Mouse (Mus musculus) intestine, embryonic 14.5 days (tissue): ENCODE data around the gene Ppp1r35. TPM values are rescaled to one million over a fixed set of nuclear protein-coding genes. Genes with fewer than 3 reads are reported as not detected.

Experiments used
- ATAC-seq: fragments of 200-750 bp; cut with Nextera tagmentation; replicated peaks from 2 replicates; pipeline ENCODE4 v1.8.0; 2017; ENCODE audit warnings: low read depth, moderate number of reproducible peaks, moderate TSS enrichment, moderate library complexity; ENCODE audit not compliant: low FRiP score, low TSS enrichment
- DNase-seq: peaks from one replicate; pipeline ENCODE4 v3.0.0-alpha.2; 2018; ENCODE audit warnings: low spot score
- H3K27ac ChIP-seq: fragments of 300-500 bp; sonication (generic); 2 replicates; pipeline ENCODE4 v1.5.1; 2014; ENCODE audit warnings: low read depth, mild to moderate bottlenecking, control low read depth
- H3K27me3 ChIP-seq: fragments of 300-500 bp; sonication (generic); replicated peaks from 2 replicates; pipeline ENCODE4 v1.6.1; 2014; ENCODE audit warnings: low read length, control low read depth; ENCODE audit not compliant: control insufficient read depth, insufficient read depth
- H3K36me3 ChIP-seq: fragments of 300-500 bp; sonication (generic); 2 replicates; pipeline ENCODE4 v1.6.1; 2014; ENCODE audit warnings: low read length, control low read depth; ENCODE audit not compliant: control insufficient read depth, insufficient read depth
- H3K4me1 ChIP-seq: fragments of 300-500 bp; sonication (generic); replicated peaks from 2 replicates; pipeline ENCODE4 v1.6.1; 2014; ENCODE audit warnings: low read length, control low read depth, mixed read lengths; ENCODE audit not compliant: control insufficient read depth, insufficient read depth
- H3K4me2 ChIP-seq: fragments of 300-500 bp; sonication (generic); 2 replicates; pipeline ENCODE4 v1.6.1; 2014; ENCODE audit warnings: low read length
- H3K4me3 ChIP-seq: fragments of 300-500 bp; sonication (generic); 2 replicates; pipeline ENCODE4 v1.5.1; 2014; ENCODE audit warnings: low read depth, low read length, control low read depth, mixed read lengths
- H3K9ac ChIP-seq: fragments of 300-500 bp; sonication (generic); 2 replicates; pipeline ENCODE4 v1.6.1; 2014; ENCODE audit warnings: mild to moderate bottlenecking, low read length
- H3K9me3 ChIP-seq: fragments of 300-500 bp; sonication (generic); 2 replicates; pipeline ENCODE4 v1.6.1; 2016; ENCODE audit warnings: low read length, control low read depth; ENCODE audit not compliant: control insufficient read depth
- WGBS: fragments of 180-500 bp; shearing (Covaris S2); extraction: QIAGEN DNeasy Blood & Tissue Kit; methylation state at CpG from one replicate; pipeline ENCODE4 v1.1.7; 2014; 5-methylcytosine and 5-hydroxymethylcytosine counted together
- polyA plus RNA-seq: library from polyadenylated mRNA; unstranded; fragments of >200 nt; fragmentation: Nextera tagmentation; extraction: Ambion mirVana; gene quantifications from 2 replicates; pipeline ENCODE4 v1.2.1, GENCODE M21; 2014

The Ppp1r35 gene
- polyA plus RNA-seq, 1 experiment from 2014 or later: 35.4 TPM

DNA sequence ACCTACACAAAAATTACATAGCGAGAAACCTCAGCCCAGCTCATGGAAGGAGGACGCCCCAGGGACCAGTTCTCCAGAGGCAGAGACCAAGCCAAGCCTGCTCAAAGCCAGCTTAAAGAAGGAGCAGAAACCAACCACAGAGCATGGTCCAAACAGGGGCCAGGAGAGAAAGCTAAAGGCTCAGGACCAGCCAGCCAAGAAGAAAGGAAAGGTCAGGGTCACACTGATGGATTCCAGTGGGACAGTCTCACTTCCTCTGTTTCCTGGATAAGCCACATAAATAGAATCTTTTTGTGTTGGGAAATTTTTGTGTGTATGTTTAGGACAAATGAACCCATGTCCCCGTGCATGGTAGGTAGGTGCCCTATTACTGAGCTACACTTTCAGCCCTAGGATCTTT, 18.0 kb downstream of the Ppp1r35 start:
- ATAC-seq (no peak), DNase-seq (no peak)
- Histone ChIP-seq H3K9me3 (no peaks in the 10 kb centered on the region), H3K9ac (no peak overlapping the region), H3K4me1 (no peaks in the 10 kb centered on the region), H3K4me3 (no peak overlapping the region), H3K36me3 (no peaks in the 10 kb centered on the region), H3K4me2 (no peak overlapping the region), H3K27me3 (no peaks in the 10 kb centered on the region), H3K27ac (no peak overlapping the region)
- WGBS: 83% methylated on average over 3 of the region's 3 CpGs

DNA sequence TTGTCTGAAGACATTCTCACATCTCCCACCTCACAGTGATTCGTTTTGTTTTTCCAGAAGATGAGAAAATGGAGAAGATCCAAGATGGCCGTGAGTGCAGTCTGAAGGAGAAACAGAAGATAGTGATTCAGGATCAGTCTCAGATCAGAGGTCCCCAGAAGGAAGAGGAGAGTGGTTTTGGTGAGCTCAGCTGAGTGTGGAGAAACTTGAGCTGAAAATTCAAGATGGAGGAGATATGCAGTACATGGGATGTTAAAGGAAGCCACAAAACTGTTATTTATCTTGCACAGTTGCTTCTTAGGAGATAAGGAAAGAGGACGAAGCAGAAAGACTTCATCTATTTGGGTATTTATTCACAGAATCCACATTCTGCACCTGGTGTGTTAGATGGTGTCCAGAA, 22.3 kb downstream of the Ppp1r35 start:
- Histone ChIP-seq H3K9me3 (no peaks in the 10 kb centered on the region), H3K27me3 (no peaks in the 10 kb centered on the region), H3K4me1 (no peaks in the 10 kb centered on the region), H3K4me2 (no peak overlapping the region), H3K4me3 (no peak overlapping the region), H3K9ac (no peak overlapping the region), H3K27ac (no peak overlapping the region), H3K36me3 (no peaks in the 10 kb centered on the region)
- ATAC-seq (no peak), DNase-seq (no peak)
- 83% methylated on average over 3 of the region's 3 CpGs for WGBS

DNA sequence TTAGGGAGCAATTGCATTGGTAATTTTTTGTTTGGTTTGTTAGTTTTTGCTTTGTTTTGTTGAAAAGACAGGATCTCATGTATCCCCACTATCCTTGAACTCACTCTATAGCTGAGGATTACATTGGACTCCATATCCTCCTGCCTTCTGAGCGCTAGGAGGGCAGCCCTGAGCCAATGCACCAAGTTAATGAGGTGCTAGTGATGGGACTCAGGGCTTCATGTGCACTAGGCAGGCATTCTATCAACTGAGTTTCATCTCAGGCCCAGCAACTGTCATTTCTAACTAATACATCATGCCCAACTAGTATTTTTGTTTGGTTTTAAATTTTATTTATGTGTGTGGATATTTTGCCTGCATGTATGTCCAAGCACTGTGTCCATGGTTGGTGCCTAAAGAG, 27.5 kb downstream of the Ppp1r35 start:
- Histone ChIP-seq H3K4me3 (no peak overlapping the region), H3K4me1 (no peaks in the 10 kb centered on the region), H3K27me3 (no peaks in the 10 kb centered on the region), H3K9me3 (no peaks in the 10 kb centered on the region), H3K9ac (no peak overlapping the region), H3K4me2 (no peak overlapping the region), H3K27ac (no peak overlapping the region), H3K36me3 (no peaks in the 10 kb centered on the region)
- no peak for DNase-seq
- 83% methylated on average over 1 of the region's 1 CpGs for WGBS
- no peak for ATAC-seq

DNA sequence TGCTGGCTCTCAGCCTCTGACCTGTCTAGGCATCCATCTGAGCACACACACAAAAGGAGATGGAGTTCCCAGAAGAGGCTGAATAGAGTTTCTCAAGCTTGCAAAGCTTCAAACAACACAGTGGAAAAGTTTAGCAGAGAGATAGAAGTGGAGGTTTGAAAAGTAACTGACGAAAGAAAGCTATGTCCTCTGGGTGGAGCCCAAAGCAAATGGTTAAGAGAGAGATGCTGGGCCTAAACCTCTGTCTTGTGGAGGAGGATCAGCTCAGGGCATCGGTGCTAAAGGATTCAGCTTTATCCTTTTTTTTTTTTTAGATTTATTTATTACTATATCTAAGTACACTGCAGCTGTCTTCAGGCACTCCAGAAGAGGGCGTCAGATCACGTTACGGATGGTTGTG, 29.7 kb downstream of the Ppp1r35 start:
- no peak overlapping the region for H3K4me3 ChIP-seq
- no peak overlapping the region for H3K27ac ChIP-seq
- DNase-seq (no peak), ATAC-seq (no peak)
- H3K4me1 ChIP-seq: no peaks in the 10 kb centered on the region
- no peak overlapping the region for H3K4me2 ChIP-seq
- 94% methylated on average over 5 of the region's 5 CpGs for WGBS
- H3K9me3 ChIP-seq: no peaks in the 10 kb centered on the region
- no peak overlapping the region for H3K9ac ChIP-seq
- no peaks in the 10 kb centered on the region for H3K36me3 ChIP-seq
- no peaks in the 10 kb centered on the region for H3K27me3 ChIP-seq

DNA sequence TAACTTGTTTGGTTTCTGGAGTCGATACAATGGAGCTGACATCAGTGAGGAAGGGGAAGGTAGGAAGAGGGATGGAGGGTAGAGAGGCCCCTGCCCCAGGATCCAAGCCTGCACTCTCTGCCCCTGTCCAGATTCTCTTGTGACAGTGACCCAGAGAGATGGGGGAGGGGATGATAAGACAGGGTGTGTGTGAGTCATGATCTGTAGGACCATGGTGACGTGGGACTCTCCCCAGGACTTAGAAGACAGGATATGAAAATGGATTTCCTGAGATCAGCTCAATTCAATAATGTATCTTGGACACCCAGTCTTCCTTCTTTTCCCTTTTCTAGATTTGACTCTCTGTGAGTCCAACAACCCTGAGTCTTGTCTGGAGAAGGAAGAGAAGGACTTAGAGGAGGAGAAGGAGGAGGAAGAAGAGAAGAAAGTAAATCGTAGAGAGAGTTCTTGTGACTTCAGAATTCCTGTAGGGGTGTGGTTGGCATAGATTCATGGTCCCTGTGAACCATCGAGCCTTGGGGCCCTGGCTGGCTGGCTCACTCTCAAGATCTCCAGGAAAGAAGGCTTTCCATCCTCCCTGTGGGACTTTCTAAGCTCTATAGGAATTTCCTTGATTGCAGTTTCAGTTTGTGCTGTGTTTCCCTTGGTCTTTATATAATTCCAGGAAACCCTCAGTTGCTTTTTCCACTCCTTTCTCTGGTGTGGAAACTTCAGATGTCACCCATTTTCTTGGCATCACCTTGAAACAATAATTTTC, 39.0 kb downstream of the Ppp1r35 start:
- no peaks in the 10 kb centered on the region for H3K4me1 ChIP-seq
- no peak overlapping the region for H3K4me2 ChIP-seq
- no peak overlapping the region for H3K27ac ChIP-seq
- no peaks in the 10 kb centered on the region for H3K36me3 ChIP-seq
- ATAC-seq (no peak), DNase-seq (no peak)
- no peaks in the 10 kb centered on the region for H3K9me3 ChIP-seq
- no peak overlapping the region for H3K9ac ChIP-seq
- no peaks in the 10 kb centered on the region for H3K27me3 ChIP-seq
- H3K4me3 ChIP-seq: no peak overlapping the region
- 70% methylated on average over 4 of the region's 4 CpGs for WGBS

DNA sequence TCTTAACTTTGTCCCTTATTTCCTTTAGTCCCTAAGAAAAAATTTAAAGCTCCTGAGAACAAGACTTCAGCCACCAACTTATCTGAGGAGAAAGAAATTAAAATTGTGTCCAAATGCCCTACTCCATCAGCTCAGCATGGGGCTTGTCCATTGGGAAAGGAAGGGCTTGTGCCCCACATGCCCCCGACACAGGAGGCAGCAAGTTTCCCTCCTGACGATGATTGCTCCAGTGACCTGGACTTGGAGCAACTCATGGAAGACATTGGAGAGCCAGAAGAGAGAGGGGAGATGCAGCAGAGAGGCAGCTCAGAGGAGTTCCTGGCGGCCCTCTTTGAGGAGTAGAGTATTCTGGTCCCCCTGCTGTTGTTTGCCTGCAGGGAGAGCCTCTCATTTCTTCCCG, 43.5 kb downstream of the Ppp1r35 start:
- no peak overlapping the region for H3K27ac ChIP-seq
- no peak overlapping the region for H3K4me3 ChIP-seq
- no peaks in the 10 kb centered on the region for H3K36me3 ChIP-seq
- ATAC-seq (no peak), DNase-seq (no peak)
- no peaks in the 10 kb centered on the region for H3K9me3 ChIP-seq
- no peaks in the 10 kb centered on the region for H3K4me1 ChIP-seq
- H3K4me2 ChIP-seq: no peak overlapping the region
- no peaks in the 10 kb centered on the region for H3K27me3 ChIP-seq
- 63% methylated on average over 4 of the region's 4 CpGs for WGBS
- H3K9ac ChIP-seq: no peak overlapping the region

DNA sequence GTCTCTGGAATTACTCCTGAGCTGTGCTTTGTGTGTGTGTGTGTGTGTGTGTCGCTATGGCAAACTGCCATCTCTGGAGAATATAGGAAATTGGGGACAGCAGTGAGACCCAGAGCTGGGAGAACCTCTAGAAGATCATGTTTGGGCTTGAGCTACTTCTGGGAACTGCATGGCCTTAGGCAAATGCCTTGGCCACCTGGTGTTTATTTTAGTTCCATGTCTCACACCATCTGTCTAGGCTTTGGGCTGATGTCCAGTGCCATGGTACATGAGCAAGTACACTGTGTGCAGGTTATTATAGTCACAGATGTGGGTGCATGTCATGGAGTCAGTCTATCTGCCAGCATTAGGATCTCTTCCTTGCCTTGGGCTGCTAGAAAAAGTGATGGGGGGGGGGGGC, 44.0 kb downstream of the Ppp1r35 start:
- H3K27ac ChIP-seq: no peak overlapping the region
- 82% methylated on average over 1 of the region's 1 CpGs for WGBS
- H3K4me3 ChIP-seq: no peak overlapping the region
- H3K36me3 ChIP-seq: no peaks in the 10 kb centered on the region
- H3K4me2 ChIP-seq: no peak overlapping the region
- no peaks in the 10 kb centered on the region for H3K4me1 ChIP-seq
- H3K9me3 ChIP-seq: no peaks in the 10 kb centered on the region
- ATAC-seq: no peak
- no peak overlapping the region for H3K9ac ChIP-seq
- DNase-seq: no peak
- H3K27me3 ChIP-seq: no peaks in the 10 kb centered on the region

DNA sequence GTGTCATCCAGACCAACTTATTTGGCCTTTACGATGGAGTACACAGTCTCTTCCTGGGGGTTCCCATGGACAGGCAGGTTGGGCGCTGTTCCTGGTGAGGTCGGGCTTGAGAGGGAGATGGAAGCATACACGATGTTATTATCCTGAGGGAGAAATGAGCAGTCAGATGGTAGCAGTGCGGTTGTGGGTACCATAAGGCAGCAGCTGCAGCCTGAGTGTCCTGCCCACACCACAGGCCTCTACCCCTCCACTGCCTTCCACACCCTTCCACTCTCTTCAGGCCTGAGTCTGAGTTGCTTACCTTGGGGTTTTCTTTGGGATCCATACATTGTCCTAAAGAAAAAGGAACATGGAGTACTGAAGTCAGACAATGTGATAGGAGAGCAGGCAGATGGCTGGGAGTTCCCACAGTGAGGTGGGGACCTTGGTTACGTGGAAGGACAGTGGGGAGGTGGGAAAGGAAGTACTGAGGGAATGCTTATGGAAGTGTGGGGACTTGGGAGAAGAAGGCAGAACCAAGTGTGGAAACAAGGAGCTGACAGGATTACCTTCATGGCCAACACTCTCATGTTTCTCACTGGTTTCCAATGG, 44.9 kb downstream of the Ppp1r35 start:
- 88% methylated on average over 6 of the region's 6 CpGs for WGBS

DNA sequence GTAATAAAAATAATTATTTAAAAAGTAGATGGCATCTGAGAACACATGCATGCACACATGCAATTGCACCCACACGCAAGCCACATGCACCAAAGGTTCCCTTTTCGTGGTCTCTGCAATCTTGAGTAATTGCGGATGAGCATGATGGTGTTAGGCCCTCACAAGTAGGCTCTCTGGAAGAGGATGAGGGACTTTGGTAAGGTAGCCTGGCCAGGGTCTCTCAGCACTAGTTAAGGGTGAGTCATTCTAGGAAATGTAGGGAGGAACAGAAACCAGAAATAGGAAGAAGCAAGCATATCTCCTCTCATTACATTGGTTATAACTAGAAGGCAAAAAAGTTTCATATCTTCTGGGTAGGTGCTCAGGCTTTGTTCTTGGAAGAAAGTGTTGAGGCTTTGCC, 46.4 kb downstream of the Ppp1r35 start:
- DNase-seq (no peak), ATAC-seq (no peak)
- Histone ChIP-seq H3K27me3 (no peaks in the 10 kb centered on the region), H3K9ac (no peak overlapping the region), H3K9me3 (no peaks in the 10 kb centered on the region), H3K4me2 (no peak overlapping the region), H3K4me1 (no peaks in the 10 kb centered on the region), H3K4me3 (no peak overlapping the region), H3K27ac (no peak overlapping the region), H3K36me3 (no peaks in the 10 kb centered on the region)
- 91% methylated on average over 3 of the region's 3 CpGs for WGBS

More for the DNA sequence above, 44.9 kb downstream of the Ppp1r35 start:
- no peaks in the 10 kb centered on the region for H3K4me1 ChIP-seq
- no peak overlapping the region for H3K9ac ChIP-seq
- ATAC-seq (no peak), DNase-seq (no peak)
- no peak overlapping the region for H3K4me2 ChIP-seq
- H3K9me3 ChIP-seq: no peaks in the 10 kb centered on the region
- no peak overlapping the region for H3K27ac ChIP-seq
- H3K36me3 ChIP-seq: no peaks in the 10 kb centered on the region
- H3K27me3 ChIP-seq: no peaks in the 10 kb centered on the region
- H3K4me3 ChIP-seq: no peak overlapping the region
